Mouse (Mus musculus): ENCODE data around the gene Aspscr1.

The Aspscr1 gene

DNA sequence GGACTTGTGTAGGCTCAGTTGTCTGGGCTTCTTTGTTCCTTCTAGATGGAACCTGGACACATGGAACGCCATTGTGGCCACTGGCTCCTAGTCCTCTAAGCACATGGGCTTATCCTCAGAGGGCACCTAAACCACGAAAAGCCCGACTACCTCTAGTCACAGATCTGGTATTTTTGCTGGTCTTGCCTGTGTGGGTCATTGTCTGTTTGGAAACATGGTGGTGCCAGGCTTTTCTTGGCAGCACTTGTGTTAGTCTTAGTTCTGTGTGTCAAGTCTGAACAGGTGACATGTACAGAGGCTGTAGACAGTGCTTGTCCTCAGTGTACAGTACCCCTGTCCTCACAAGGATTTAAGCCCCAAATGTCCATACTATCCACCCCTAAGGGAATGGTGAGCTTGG, 10.8 kb downstream of the Aspscr1 start:
- DNase-seq (ENCODE audit: low read depth), result no peak

DNA sequence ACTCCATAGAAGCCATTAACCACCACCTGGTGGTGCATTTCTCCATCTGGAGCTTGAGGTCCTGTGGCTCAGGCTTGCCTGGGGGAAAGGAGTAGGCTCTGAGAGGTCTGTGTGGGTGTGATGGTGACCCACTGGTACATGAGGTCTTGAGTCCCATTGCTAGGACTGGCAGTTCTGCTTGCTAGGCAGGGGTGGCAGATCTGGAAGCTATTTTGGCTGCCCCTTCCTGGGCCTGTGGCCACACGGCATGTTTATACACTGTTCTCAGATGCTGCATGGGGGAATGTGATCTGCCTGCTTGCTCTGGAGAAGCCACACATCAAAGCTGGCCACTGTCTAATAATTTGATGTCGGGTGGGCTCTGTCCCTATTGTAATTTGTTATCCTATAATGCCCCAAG, 11.3 kb downstream of the Aspscr1 start:
- no peak for DNase-seq (ENCODE audit: low read depth)

DNA sequence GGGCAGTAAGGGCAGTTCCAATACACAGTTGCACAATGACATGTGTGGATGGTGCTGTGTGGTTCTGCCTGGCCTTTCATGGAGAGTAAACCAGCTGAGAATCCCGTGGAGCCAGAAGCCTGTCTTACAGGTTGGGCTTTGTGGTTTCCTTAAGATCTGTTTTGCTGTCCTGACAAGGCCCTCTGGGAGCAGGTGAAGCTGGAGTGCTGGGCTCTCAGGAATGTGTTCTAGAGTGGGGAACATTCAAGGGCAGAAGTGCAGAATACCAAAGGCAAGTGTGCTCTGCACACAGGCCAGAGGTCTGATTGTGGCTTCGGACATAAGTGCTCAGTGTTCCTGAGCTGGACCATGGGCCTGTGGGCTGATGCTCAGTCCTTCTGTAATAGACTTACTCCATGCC, 11.9 kb downstream of the Aspscr1 start:
- DNase-seq (ENCODE audit: low read depth), result no peak

DNA sequence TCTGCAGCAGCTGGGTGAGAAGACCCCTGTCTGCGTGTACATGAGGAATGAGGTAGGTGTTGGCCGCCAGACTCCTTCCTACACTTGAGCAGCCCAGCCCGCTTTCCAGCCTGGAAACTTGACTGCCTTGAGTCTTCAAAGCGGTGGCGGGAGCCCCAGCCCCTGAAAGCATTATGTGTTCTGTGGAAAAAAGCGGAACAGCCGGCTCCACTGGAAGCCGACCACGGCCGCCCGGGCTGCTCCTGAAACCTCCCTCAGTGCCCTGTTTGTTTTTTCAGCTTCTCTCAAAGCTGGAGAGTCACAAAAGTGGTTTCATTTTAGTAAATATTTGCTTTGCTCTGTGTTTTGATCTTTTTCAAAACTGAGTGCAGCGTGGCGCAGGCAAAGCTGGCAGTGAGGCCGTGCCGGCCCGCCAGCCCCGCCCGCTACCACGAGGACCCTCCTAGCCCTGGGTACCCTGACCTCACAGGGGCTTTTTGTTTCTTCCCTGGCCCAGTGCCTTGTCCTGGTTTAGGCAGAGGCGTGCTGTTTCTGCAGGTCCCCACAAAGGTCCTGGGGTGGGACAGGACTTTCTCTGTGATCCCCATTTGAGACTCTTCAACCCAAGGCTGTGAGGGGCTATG, 14.0 kb downstream of the Aspscr1 start:
- DNase-seq (ENCODE audit: low read depth), result no peak

DNA sequence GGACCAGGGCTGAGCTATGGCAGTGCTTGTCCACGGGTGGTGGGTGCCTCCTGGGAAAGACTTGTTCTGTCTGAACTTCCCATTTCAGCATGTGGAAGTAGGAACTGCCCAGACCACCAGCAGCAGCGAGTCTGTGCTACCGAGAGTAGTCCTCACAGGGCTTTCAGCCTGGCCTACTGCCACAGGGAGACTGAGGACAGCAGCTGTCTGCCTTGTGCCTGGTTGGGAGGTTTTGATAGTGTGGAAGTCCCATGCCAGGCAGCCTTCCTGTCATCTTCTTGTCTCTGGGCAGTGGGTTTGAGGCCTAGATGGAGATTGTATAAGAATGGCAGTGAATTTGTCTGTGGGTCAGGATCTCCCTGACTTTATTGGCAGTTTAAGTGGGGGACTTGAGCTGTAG, 16.6 kb downstream of the Aspscr1 start:
- no peak for DNase-seq (ENCODE audit: low read depth)

DNA sequence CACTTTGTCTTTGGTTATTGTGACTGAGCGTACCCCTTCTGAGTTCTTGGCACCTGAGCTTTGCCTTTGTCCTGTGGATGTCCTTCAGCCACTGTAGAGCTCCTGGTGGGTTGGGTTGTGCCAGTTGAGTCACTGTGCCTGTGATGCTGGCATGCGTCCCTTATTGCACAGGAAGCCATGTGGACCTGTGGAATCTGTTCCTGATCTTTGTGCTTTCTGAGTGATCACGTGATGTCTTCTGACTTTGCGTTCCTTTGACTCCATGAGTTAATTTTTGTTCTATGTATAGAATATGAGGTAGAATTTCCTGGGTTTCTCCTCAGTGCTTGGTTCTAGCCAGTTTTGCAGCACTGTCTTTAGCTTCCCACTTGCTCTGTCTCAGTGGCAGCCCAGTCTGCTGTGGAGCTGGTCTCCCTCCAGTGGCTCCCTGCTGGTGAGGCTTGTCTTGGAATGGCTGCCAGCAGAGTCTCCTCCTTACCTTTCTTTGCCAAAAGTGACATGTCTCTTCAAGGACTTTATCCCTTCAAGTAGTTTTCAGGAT, 19.8 kb downstream of the Aspscr1 start:
- no peak for DNase-seq (ENCODE audit: low read depth)

DNA sequence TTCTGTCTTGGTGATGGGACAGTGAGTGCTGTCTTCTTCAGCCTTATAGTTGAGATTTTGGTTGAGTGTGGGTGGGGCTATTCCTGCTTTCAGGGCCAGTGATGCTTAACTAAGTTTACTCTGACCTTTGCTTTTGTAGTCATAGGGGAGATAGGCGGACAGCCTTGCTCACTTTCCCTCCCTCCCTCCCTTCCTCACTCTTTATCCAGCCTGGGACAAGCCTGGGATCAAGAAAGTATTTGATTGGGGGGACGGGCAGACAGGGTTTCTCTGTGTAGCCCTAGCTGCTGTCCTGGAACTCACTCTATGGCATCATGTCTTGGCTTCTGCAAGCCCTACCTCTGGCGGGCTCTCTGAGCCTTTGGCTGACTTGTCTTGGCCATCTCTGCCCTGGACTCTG, 20.7 kb downstream of the Aspscr1 start:
- no peak for DNase-seq (ENCODE audit: low read depth)

DNA sequence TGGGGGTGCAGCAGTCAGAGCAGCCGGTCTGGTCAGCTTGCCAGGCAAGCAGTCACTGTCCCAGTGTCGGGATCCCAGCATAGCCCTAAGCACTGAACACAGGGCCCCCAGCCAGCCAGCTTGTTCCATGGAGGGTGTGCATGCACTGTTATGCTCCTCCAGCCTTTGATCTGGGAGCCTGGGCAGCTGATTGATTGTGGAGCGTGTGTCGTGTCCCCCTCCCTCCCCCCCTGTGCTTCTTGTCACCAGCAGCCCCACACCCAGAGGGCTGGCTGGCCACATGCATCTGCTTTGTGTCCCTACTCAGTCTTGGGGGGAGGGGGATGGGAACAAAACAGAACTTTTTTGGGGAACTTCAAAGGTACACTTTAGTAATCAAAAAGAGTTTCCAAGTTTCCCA, 22.4 kb downstream of the Aspscr1 start:
- DNase-seq (ENCODE audit: low read depth), result no peak

DNA sequence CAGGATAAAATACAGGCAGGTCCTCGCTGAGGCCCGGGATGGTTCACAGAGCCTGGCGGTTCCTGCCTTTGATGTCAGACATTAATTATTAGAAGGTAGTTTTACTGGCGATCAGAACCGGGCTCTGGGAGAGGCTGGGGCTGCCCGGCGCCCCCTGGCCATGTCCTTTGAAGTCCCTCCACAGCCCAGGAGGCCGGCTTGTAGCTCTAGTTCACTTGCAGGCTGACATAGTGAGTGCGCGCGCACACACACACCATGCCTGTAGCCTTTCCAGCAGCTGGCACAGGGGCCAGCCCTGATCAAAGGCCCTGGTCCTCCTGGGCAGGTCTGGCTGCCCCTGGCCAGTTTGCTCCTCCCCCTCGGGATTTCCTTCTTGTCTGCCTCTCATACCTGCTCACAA, 22.9 kb downstream of the Aspscr1 start:
- no peak for DNase-seq (ENCODE audit: low read depth)

DNA sequence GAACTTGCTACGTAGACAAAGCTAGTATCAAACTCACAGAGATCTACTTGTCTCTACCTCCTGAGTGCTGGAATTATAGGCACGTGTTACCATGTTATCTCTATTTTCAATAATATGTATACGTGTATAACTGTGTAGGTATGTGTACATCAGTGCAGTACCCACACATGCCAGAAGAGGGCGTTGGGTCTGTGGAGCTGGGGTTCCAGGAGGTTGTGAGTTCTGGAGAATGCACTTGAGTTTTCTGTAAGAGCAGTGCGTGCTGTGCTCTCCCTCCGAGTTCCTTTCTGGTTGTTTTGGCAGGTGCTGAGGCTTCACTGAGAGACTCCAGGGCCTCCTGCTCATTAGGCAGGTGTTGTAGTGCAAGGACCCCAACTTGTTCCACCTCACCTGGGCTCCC, 23.8 kb downstream of the Aspscr1 start:
- DNase-seq (ENCODE audit: low read depth), result no peak

DNA sequence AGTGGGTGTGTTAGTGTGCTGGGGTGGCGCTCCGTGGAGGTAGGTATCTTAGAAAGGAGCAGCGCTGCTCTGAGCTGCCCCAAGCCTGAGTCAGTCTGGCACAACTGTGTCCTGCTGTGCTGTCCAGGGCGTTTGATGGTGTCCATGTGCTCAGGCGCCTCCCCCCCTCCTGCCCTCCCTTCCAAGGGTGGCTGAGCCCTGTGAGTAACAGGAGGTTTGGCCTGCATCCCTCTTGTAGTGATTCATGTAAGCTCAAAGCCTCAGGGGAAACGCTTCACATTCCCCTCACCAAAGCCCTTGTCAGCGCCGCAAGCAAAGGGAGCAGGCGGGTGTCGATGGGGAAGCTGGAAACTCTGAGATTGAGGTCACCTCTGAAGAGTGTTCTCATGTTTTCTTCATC, 25.0 kb downstream of the Aspscr1 start:
- peak; percentile 97 for DNase-seq (ENCODE audit: low read depth)

DNA sequence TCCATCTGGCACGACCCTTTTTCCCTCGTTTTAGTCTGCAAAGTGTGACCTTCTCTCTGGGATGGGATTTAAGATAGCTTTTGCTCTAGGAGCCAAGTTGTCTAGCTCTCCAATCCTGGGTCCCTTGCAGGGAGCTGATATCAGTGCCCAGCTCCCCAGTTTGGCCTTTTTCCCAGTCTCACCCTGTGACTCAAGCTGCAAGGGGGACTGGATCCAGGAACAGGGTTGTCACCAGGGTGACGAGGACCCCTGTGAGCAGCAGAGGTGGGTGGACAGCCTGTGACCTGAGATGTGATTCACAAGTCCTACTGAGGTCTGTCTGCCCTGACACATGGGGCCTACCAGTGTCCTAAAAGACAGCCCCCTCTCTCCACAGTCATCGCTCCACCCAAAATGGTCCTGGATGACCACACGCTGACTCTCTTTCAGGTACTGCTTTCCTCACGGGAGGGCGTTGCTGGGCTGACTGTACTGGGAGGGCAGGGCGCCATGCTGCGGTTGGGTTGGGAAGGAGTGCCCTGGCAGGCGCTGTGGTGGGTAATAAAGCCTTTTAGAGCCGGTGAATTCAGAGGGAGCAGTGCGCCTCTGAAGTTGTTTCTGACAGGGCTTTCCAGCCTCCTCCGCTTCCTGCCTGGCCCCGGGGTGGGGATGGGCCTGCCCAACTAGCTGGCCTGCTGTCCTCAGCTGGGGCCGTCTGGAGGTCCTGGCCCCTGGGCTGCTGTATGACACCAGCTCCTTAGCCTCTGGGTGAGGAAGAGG, 31.1 kb downstream of the Aspscr1 start:
- peak; percentile 81 for DNase-seq (ENCODE audit: low read depth)

DNA sequence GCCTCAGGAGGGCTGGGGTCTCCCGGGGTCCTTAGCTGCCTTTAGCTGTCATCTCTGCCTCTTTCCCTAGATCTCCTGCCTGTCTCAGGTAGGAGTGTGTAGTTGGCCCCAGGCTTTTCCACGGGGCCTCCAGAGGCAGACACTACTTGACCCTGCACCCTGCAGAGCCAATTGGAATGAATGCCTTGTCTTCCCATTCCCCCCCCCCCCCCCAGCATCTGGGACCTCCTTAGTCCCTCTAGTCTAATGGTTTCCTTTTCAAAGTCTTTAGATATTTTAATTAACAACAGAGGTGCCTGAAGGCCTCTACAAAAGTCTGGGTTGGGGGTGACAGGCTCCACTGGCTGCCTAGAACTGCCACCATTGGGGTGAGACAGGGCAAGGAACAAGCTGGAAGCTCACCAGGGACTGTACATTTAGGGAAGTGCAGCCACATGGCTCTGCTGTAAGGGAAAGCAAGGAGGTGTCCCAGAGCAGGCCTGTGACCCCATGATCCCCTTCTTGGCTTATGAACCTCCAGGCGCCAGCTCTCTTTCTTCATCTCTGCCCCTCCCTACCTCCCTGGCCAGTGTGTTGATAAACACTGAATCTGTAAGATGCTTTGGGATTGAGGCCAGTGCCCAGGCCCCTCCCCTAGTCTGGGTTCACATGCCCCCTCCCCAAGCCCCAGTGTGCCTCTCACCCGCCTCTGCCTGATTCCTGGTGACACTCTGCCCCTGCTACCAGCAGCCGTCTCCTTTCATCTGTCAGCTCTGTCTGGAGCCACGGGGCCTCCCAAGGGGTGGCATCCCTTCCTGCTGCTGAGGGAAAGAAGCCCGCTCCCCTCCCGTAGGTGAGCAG, 31.9 kb downstream of the Aspscr1 start:
- DNase-seq (ENCODE audit: low read depth), result no peak

DNA sequence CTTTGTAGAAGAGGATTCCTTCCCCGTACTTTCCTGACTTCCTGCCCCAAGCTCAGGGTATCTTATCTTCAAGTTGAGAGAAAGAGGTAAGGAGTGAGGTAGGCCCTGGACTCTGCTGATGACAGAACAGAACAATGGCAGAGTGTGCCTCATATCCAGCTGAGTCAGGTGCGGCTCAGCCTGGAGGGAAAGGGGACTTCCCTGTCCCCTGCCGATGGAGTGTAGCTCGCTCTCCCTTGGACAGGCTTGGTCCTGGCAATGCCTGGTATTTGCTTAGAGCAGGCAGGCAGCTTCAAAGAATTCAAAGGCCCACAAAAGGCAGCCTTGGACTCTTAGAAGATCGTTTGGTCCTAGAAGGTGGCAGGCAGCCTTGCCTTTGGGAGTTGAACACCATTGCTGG, 33.3 kb downstream of the Aspscr1 start:
- no peak for DNase-seq (ENCODE audit: low read depth)

DNA sequence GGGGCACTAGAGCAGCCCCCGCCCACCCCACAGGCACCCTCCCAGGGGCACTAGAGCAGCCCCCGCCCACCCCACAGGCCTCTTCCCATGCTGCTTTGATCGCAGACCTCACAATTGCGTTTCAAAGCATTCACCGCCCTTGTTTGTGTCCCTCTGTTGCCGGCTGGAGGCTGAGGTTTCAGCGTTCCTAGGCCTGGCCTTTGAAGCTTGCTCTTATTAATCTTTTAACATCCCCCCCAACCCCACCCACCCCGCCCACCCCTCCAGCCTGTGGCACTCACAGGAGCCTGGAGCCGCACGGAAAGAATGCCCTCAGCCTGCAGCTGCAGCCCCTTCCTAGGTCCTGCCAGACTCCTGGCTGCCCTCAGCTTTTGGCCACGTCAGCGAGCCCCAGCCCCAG, 34.5 kb downstream of the Aspscr1 start:
- no peak for DNase-seq (ENCODE audit: low read depth)

DNA sequence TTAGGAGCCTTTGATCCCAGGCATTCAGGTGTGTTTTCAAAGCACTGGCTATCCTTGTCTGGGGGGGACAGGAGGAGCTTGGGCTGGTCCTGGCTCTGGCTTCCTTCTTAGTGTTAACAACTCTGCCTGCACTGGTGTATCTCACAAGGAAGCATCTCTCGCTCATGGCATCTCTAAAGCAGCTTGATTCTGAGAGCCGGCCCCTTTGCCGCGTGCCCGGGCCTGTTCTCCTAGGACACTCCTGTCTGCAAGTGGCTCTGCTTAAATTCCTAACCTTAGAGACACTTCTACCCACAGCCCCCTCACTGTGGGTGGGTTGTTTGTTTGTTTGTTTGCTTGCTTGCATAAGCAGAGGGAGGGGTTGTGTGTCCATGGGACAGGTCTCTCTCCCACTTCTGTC, 35.2 kb downstream of the Aspscr1 start:
- no peak for DNase-seq (ENCODE audit: low read depth)

DNA sequence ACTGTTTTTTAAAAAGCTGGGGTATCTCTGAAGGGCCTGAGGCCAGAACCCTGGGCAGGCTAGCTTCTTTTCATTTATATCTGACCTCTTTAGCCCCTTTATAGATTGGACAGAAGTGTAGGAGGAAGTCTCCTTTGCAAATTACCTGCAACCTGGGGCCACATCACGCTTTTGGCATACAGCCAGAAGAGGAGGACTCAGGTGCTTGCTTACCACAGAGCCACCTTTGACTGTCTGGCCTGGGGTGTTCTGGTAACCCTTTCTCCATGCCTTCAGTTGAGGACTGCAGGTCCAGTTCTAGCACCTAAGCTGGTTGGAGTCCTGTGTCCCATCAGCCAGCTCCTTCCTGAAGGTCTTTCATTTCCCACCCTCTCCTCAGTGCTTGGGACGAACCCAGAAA, 36.8 kb downstream of the Aspscr1 start:
- DNase-seq (ENCODE audit: low read depth), result no peak

DNA sequence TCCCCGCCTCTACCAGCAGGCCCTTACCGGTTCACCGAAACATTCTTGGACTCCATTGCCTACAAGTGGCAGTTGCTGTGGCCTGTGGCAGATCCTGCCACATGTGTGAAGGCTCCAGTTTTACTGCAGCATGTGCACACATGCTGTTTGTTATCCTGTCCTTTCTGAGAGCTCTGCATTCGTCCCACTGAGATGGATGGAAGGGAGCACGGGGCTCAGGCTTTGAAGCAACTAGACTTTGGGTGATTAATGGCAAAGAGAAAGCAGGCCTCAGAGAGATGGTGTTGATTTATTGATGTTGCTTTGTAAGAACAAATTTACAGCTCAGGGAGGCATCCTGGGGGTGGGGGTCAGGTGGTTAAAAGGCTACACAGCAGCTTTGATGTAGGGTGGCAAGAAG, 37.9 kb downstream of the Aspscr1 start:
- DNase-seq (ENCODE audit: low read depth), result no peak

DNA sequence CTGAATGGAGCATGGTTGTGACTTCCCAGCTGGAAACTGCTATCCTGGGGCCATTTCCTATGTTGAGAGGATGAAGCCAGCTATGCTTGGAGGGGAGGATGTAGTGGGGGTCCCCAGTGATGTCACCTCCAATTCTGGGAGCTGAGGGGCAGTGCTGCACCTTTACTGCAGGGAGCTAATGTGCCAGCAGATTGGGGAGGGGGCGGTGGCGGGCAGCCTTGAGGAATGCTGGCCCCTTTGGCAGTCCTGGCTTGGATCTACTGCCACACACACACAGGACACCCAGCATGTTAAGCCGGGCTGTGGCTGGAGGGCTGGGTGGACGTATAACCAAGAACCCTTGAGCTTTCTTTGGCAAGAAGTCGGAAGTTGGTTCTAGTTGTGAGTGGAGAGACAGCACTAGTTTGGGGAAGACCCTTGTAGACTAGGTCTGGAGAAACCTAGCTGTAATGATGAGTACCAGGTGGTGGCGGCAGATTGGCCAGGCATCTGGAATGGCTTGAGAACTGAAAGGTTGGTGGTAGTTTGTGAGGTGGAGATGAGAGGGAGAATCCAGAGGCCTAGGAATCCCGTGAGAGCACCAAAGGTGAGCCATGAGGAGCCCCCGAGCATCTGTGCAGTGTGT, 39.3 kb downstream of the Aspscr1 start:
- DNase-seq (ENCODE audit: low read depth), result no peak

DNA sequence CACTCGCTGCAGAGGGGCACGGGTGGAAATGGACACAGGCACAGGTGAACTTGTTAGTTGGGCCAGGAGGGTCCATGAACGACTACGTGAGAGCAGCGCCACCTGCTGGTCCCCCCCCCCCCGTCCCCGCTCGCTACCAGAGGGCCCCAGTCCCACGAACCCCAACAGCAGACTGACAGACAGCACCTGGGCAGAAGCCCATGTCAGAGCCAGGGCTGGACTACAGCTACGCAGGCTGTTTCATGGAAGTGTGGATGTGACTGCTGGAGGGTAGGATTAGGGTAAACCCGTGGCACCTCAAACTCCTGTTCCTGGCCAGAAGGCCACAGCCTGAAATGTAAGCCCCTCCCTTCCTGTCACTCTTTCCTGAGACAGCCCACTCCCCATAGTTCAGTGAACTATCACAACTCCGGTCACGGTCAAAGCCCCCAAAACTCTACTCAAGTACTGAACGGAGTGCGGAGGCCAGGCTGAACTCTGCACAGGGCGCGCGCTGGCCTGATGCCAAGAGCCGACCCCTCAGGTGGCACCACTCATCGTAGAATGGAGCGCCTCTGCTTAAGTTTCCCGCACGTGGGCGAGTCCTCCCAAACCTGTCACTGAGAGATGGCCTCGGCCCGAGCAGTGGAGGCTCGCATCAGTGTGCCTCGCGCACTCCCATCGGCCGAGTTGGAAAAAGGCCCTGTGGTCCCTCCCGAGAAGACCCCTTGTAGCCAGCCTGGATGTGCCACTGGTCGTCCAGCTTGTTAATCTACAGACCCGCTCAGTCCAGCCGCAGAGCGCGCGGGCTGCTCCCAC, 40.2 kb downstream of the Aspscr1 start:
- DNase-seq (ENCODE audit: low read depth), result peak; percentile 86
